Mouse (Mus musculus): ENCODE results near the gene Rab6b. TPM values are rescaled to one million over a fixed set of nuclear protein-coding genes. Genes with fewer than 3 reads are reported as not detected.

The Rab6b gene
- polyA plus RNA-seq, 1 experiment, result not detected

DNA sequence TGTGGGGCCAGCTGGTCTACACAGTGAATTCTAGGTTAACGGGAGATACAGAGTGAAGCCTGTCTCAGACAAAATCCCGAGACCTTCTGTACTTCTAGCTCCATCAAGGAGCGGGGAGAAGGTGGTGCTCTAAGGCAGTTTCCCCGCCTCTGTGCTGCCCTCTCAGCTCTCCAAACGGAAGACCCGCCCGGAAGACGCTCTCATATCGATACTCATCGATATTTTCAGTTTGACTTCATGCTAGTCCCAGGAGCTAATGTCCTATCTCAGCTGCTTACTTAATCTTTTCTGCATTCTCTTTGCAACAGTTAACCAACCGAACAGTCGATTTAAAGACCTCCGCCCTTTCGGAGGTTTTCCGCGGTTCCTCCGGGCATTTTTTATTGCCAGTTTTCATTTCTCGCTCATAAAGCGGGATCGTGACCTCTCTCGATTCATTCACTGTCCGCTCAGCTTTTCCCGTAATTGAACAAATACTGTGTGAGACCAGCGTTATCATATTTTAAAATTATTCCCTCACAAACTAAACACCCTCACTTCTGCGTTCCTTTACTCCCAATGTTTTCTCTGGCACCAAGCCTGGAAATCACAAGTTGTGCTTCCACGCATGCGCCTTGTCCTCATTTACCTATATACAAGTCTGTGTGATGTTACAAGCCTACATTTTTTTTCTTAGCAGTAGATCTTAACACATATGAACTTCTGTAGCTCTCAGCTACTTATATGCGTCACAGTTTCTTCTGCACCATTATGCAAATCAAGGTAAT is 101.2 kb downstream of the Rab6b start:
- no peak for TF ChIP-seq GATA1 (IDR thresholded peaks at IDR 0.05; ENCODE audit: borderline replicate concordance, low read length)
- no peak for TF ChIP-seq FLI1 (IDR thresholded peaks at IDR 0.05; ENCODE audit: low read length)
- Histone ChIP-seq H3K36me3 (replicated peaks; ENCODE audit: low read length) (no peaks in the 10 kb centered on the region), H3K4me3 (replicated peaks) (peak overlapping the region; percentile 69), H3K9me3 (0 out of 2 replicates have a peak, but pooled peaks cover 3% of the 10 kb centered on the region), H3K27me3 (replicated peaks) (peaks cover 30% of the 10 kb centered on the region), H3K4me1 (peaks cover 3% of the 10 kb centered on the region)

DNA sequence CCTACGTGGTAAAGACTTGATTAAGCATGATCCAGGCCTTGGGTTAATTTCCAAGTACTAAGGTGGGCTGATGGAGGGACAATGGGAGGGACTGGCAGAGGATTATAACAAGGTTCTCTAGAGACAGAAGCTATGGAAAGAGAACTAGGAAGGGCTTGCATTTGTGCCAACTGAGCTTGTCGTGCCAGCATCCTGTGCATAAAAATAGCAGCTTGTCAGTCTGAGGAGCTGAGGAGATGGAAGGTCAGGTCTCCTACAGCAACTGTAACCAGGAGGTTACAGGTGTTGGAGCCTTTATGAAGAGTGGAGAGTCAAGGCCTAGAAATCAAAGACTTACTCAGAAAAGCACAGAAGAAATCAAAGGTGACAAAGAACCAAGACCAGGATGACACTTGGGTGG is 102.0 kb downstream of the Rab6b start:
- TF ChIP-seq FLI1 (IDR thresholded peaks at IDR 0.05; ENCODE audit: low read length), result no peak
- no peak for TF ChIP-seq GATA1 (IDR thresholded peaks at IDR 0.05; ENCODE audit: borderline replicate concordance, low read length)
- Histone ChIP-seq H3K27me3 (replicated peaks) (peaks cover 30% of the 10 kb centered on the region), H3K4me3 (replicated peaks) (no peak overlapping the region), H3K9me3 (0 out of 2 replicates have a peak, but pooled peaks cover 3% of the 10 kb centered on the region), H3K4me1 (no peaks in the 10 kb centered on the region), H3K36me3 (replicated peaks; ENCODE audit: low read length) (no peaks in the 10 kb centered on the region)

GRCm38 (mm10) chr9:103214281-103214680 is 102.7 kb downstream of the Rab6b start:
- Histone ChIP-seq H3K4me1 (no peaks in the 10 kb centered on the region), H3K27me3 (replicated peaks) (peaks cover 27% of the 10 kb centered on the region), H3K9me3 (0 out of 2 replicates have a peak, but pooled peaks cover 3% of the 10 kb centered on the region), H3K36me3 (replicated peaks; ENCODE audit: low read length) (no peaks in the 10 kb centered on the region), H3K4me3 (replicated peaks) (no peak overlapping the region)
- TF ChIP-seq GATA1 (IDR thresholded peaks at IDR 0.05; ENCODE audit: borderline replicate concordance, low read length) (no peak), FLI1 (IDR thresholded peaks at IDR 0.05; ENCODE audit: low read length) (no peak)

GRCm38 (mm10) chr9:103224721-103225120 is 113.1 kb downstream of the Rab6b start:
- Histone ChIP-seq H3K4me1 (peaks cover 12% of the 10 kb centered on the region; the same call in 1 of the 2 replicates), H3K27me3 (replicated peaks) (peaks cover 45% of the 10 kb centered on the region), H3K4me3 (replicated peaks) (no peak overlapping the region), H3K36me3 (replicated peaks; ENCODE audit: low read length) (no peaks in the 10 kb centered on the region), H3K9me3 (no peaks in the 10 kb centered on the region)
- no peak for TF ChIP-seq FLI1 (IDR thresholded peaks at IDR 0.05; ENCODE audit: low read length)
- TF ChIP-seq GATA1 (IDR thresholded peaks at IDR 0.05; ENCODE audit: borderline replicate concordance, low read length), result no peak

DNA sequence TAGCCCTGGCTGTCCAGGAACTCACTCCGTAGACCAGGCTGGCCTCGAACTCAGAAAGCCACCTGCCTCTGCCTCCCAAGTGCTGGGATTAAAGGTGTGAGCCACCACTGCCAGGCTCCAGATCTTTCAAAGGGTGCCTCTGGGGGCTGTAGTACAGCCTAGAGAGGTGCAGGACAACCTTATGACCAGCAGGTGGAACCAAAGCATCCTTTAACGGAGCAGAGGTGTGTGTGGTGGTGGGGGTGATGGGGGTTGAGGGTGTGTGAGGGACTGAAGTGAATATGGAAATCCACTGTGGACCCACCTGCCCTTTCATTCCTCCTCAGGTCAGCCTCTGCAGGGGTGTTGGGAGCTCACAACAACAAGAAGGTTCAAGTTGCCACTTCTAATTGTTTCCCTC is 113.9 kb downstream of the Rab6b start:
- Histone ChIP-seq H3K27me3 (replicated peaks) (peaks cover 48% of the 10 kb centered on the region), H3K9me3 (no peaks in the 10 kb centered on the region), H3K36me3 (replicated peaks; ENCODE audit: low read length) (no peaks in the 10 kb centered on the region), H3K4me1 (peaks cover 19% of the 10 kb centered on the region), H3K4me3 (replicated peaks) (no peak overlapping the region)
- TF ChIP-seq GATA1 (IDR thresholded peaks at IDR 0.05; ENCODE audit: borderline replicate concordance, low read length), result no peak
- no peak for TF ChIP-seq FLI1 (IDR thresholded peaks at IDR 0.05; ENCODE audit: low read length)

DNA sequence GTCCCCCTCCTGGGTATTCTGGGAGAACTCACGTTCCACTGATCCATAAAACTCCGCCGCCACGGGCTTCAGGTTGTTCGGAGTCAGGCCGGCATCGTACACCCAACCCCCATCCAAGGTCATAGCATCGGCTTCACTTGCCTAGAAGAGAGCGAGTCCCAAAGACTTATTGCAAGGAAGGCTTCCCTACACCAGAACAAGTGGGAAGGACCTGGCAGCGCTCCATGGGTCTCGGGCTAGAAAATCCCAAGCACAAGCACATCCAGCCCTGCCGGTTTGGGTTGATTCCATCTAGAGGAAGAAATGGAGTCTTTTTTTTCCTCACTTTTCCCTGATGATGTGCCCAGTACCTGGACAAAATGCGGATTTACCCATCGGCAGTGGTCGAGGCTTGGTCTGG is 115.2 kb downstream of the Rab6b start:
- no peaks in the 10 kb centered on the region for H3K9me3 ChIP-seq
- peaks cover 26% of the 10 kb centered on the region for H3K4me1 ChIP-seq
- H3K4me3 ChIP-seq (replicated peaks), result no peak overlapping the region
- H3K36me3 ChIP-seq (replicated peaks; ENCODE audit: low read length), result no peaks in the 10 kb centered on the region
- peaks cover 45% of the 10 kb centered on the region for H3K27me3 ChIP-seq (replicated peaks)
- no peak for TF ChIP-seq FLI1 (IDR thresholded peaks at IDR 0.05; ENCODE audit: low read length)
- TF ChIP-seq GATA1 (IDR thresholded peaks at IDR 0.05; ENCODE audit: borderline replicate concordance, low read length), result no peak

- Histone ChIP-seq H3K36me3 (replicated peaks; ENCODE audit: low read length) (no peaks in the 10 kb centered on the region), H3K4me3 (replicated peaks) (peak overlapping the region; percentile 16), H3K9me3 (no peaks in the 10 kb centered on the region), H3K27me3 (replicated peaks) (peaks cover 47% of the 10 kb centered on the region), H3K4me1 (peaks cover 27% of the 10 kb centered on the region)
- TF ChIP-seq FLI1 (IDR thresholded peaks at IDR 0.05; ENCODE audit: low read length) (no peak), GATA1 (IDR thresholded peaks at IDR 0.05; ENCODE audit: borderline replicate concordance, low read length) (no peak)
Observed at GRCm38 (mm10) chr9:103227760-103228159, 116.2 kb downstream of the Rab6b start.

DNA sequence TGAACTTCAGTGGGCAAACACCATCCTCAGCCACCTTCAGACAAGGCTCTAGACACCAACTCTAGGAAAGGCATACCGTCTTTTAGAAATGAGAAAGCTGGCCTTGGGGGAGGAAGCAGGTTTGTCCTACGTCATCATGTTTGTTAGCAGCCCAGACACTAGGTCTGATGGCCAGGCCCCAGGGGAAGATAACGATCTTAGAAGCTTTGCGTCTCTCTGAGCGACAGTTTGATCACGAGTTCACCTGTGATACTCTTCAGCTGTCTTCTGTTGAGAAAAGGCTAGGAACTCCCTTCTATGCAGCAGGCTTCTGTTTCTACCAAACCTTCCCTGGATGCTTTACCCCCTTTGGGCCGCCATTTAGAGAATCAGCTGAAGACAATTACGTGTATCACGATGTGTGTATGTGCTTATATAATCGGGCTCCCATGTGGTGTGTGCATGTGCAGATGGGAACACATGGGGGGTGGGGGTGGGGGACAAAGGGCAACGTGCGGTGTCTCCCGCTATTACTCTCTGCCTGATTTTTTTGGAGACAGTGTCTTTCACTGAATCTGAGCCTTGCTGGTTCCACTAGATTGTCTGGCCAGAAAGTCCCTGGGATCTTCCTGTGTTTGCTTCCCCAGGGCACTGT is 116.9 kb downstream of the Rab6b start:
- no peak overlapping the region for H3K4me3 ChIP-seq (replicated peaks)
- no peaks in the 10 kb centered on the region for H3K9me3 ChIP-seq
- H3K27me3 ChIP-seq (replicated peaks), result peaks cover 41% of the 10 kb centered on the region
- H3K36me3 ChIP-seq (replicated peaks; ENCODE audit: low read length), result no peaks in the 10 kb centered on the region
- peaks cover 33% of the 10 kb centered on the region for H3K4me1 ChIP-seq
- TF ChIP-seq FLI1 (IDR thresholded peaks at IDR 0.05; ENCODE audit: low read length), result no peak
- TF ChIP-seq GATA1 (IDR thresholded peaks at IDR 0.05; ENCODE audit: borderline replicate concordance, low read length), result no peak

DNA sequence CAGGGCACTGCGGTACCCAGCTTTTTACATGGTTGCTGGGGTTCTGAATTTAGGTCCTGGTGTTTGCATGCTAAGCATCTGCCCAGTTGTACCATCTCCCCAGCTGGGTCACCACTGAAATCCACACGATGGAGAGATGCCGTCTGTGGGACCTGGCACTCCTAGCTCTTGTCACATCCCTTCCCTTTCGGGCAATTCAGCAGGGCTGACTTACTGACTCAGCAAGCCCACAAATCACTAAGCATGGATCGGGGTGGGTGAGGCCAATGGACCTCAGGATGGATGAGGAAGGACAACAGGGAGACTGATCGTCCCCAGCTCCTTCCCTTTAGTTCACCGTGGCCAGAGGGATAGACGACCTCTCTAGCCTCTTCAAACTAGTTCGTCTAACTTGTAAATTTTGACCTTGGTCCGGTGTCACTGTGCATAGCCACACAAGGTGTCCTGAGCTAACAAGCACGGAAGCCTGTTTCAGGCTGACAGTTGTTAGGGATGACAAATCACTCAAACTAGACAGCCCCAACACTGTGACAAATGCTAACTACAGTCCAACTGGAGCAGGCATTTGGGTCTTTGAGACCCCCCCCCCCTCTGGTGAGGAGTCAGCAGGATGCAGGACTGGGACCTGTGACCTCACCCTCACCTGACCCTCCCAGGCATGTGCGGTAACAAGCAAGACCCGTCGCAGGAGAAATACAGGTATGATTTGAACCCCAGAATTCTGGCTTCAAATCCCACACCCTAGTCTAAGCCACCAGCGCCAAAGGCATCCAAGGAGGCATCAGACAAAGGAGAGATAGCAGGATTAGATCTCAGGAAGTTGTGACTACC is 117.7 kb downstream of the Rab6b start:
- TF ChIP-seq GATA1 (IDR thresholded peaks at IDR 0.05; ENCODE audit: borderline replicate concordance, low read length) (no peak), FLI1 (IDR thresholded peaks at IDR 0.05; ENCODE audit: low read length) (no peak)
- H3K36me3 ChIP-seq (replicated peaks; ENCODE audit: low read length), result no peaks in the 10 kb centered on the region
- peak overlapping the region; percentile 74 for H3K4me3 ChIP-seq (replicated peaks)
- H3K27me3 ChIP-seq (replicated peaks), result peaks cover 45% of the 10 kb centered on the region
- peaks cover 41% of the 10 kb centered on the region for H3K4me1 ChIP-seq
- no peaks in the 10 kb centered on the region for H3K9me3 ChIP-seq
